Mouse (Mus musculus) Patski (cell line): Measurements from ENCODE around the gene Dqx1. TPM values are rescaled to one million over a fixed set of nuclear protein-coding genes. Genes with fewer than 3 reads are reported as not detected.

Experiments
- ATAC-seq: fragments of 100-300 bp; one replicate; pipeline ENCODE4 v1.8.0; 2021
- CTCF ChIA-PET: fragments of 350-600 bp; sonication (Branson Sonifier 250); formaldehyde crosslinking; loops from one replicate; lab custom pipeline; 2022; ENCODE audit warnings: inconsistent platforms; lab: Charles Lee
- POLR2A ChIA-PET: fragments of 350-600 bp; sonication (Branson Sonifier 250); formaldehyde crosslinking; loops from one replicate; lab custom pipeline; 2022; ENCODE audit warnings: antibody characterized with exemption, inconsistent platforms; lab: Charles Lee
- DNase-seq: peaks from one replicate; pipeline ENCODE4 v3.0.0-alpha.2; 2011; ENCODE audit warnings: low read depth, low spot score
- H3K27me3 ChIP-seq: fragments of 371-371 bp; one replicate; pipeline ENCODE4 v1.5.1; 2021
- CTCF ChIP-seq: fragments of 100-300 bp; IDR thresholded peaks from one replicate; pipeline ENCODE4 v1.5.1; 2021
- in situ Hi-C: fragments of 300-500 bp; cut with MboI; formaldehyde crosslinking; loops from 3 replicates; pipeline ENCODE4 v1.11.1; 2018; ENCODE audit warnings: low pct_unique_long_range_greater_than_20kb, mixed read lengths
- polyA plus RNA-seq: library from polyadenylated mRNA; unstranded; gene quantifications from one replicate; pipeline ENCODE4 v1.2.3, GENCODE M21; 2021

Dqx1 gene
- 0.51 TPM for polyA plus RNA-seq

- no peak for TF ChIP-seq CTCF
- ATAC-seq (no peak), DNase-seq (no peak)
- no peaks in the 10 kb centered on the region for H3K27me3 ChIP-seq
- CTCF ChIA-PET = interaction anchor here (1.0 to 1.1 kb wide), 2 partner anchors 25 to 38 kb away, joined by 3 read pairs; no protein-coding TSS in a partner anchor
- in situ Hi-C loops = no loop called here
- POLR2A ChIA-PET = no interaction called here
These were observed at the start of gene Dqx1 for GRCm38 (mm10) chr6:83057790-83058189. Gene Dqx1 (plus strand): TSS chr6:83057844.

DNA sequence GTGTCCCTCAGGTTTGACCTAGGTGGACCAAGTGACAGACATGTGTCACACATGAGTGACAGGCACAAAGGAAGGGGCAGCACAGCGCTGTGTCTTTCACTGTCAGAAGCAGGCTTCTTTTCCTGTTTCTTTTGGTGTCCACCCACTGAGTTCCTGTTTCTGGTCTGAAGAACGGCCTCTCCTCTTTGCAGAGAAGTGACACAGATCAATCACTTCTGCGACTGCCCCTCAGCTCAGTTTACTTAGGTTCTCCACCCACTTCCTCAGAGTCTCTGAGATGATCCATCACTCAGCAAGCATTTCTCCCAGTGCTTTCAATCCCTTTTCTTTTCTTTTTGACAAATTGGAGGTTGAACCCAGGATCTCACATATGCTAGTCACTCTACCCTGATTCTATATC, 49.0 kb upstream of the Dqx1 start:
- no peak for TF ChIP-seq CTCF
- in situ Hi-C loops = no loop called here
- ChIA-PET CTCF (interaction anchor here (2.0 kb wide), 1 partner anchor 12 kb away, joined by 4 read pairs; no protein-coding TSS in a partner anchor), POLR2A (no interaction called here)
- no peaks in the 10 kb centered on the region for H3K27me3 ChIP-seq
- DNase-seq (no peak), ATAC-seq (no peak)

DNA sequence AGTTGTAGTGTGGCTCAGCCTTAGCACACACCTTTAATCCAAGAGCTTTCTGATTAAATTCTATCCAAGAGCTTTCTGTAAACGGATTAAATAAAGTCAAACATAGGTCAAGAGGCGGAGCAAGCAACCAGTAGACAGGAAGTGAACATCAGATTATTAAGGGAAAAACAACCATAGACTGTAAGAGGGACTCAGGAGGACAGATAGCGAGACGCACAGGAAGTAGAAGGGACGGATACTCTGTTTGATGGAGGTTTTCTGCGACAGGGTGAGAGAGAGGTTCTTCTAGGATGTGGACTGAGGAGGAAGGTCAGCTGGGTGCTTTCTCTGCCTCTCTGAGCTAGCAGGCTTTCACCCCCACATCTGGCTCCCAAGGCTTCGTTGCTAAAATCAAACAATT, 47.6 kb upstream of the Dqx1 start:
- in situ Hi-C loops = no loop called here
- ChIA-PET CTCF (no interaction called here), POLR2A (no interaction called here)
- DNase-seq (no peak), ATAC-seq (no peak)
- H3K27me3 ChIP-seq = no peaks in the 10 kb centered on the region
- TF ChIP-seq CTCF = no peak

GRCm38 (mm10) chr6:83011255-83011654, 46.4 kb upstream of the Dqx1 start:
- no peaks in the 10 kb centered on the region for H3K27me3 ChIP-seq
- no peak for TF ChIP-seq CTCF
- ChIA-PET CTCF (no interaction called here), POLR2A (interaction anchor here (0.7 kb wide), 1 partner anchor 10 kb away, joined by 3 read pairs; no protein-coding TSS in a partner anchor)
- in situ Hi-C loops = no loop called here
- DNase-seq (no peak), ATAC-seq (no peak)

- POLR2A ChIA-PET = no interaction called here
- CTCF ChIA-PET = no interaction called here
- DNase-seq (no peak), ATAC-seq (no peak)
- in situ Hi-C loops = no loop called here
- no peaks in the 10 kb centered on the region for H3K27me3 ChIP-seq
- no peak for TF ChIP-seq CTCF
These were observed 45.9 kb upstream of the Dqx1 start for GRCm38 (mm10) chr6:83011756-83012155.

- DNase-seq (no peak), ATAC-seq (no peak)
- in situ Hi-C loops = no loop called here
- H3K27me3 ChIP-seq = no peaks in the 10 kb centered on the region
- POLR2A ChIA-PET = no interaction called here
- no peak for TF ChIP-seq CTCF
- CTCF ChIA-PET = interaction anchor here (2.9 kb wide), 1 partner anchor 16 kb away, joined by 16 read pairs; no protein-coding TSS in a partner anchor
These were observed 44.2 kb upstream of the Dqx1 start for GRCm38 (mm10) chr6:83013444-83013843.

GRCm38 (mm10) chr6:83014482-83015466, 42.9 kb upstream of the Dqx1 start:
- DNase-seq = no peak
- H3K27me3 ChIP-seq = no peaks in the 10 kb centered on the region
- no peak for ATAC-seq
- ChIA-PET POLR2A (no interaction called here), CTCF (interaction anchor here (0.5 to 2.9 kb wide), 4 partner anchors 13 to 947 kb away, joined by 3 to 16 read pairs (median 3); no protein-coding TSS in a partner anchor)
- in situ Hi-C loops = no loop called here
- no peak for TF ChIP-seq CTCF

DNA sequence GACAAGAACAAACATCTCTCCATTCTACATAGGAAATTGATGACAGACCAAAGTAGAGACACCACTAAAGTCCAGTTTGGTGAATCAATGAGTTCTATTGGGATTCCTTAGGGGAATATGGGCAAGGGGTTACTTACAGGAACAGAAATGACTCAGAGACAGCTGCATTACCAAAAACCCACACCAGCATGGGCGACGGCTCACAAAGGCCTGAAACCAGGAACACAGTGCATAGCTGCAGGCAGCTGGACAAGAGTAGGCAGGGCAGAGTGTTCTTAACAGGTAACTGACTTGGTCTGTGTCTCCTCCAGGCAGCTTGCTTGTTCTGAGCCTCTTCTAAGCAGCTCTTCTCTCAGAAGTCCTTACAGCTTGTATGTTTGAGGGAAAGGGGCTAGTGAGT, 41.9 kb upstream of the Dqx1 start:
- POLR2A ChIA-PET = no interaction called here
- ATAC-seq (no peak), DNase-seq (no peak)
- in situ Hi-C loops = no loop called here
- CTCF ChIA-PET = interaction anchor here (1.0 to 2.9 kb wide), 2 partner anchors 19 to 68 kb away, joined by 3 to 16 read pairs; no protein-coding TSS in a partner anchor
- no peaks in the 10 kb centered on the region for H3K27me3 ChIP-seq
- no peak for TF ChIP-seq CTCF

- no peak for TF ChIP-seq CTCF
- ChIA-PET CTCF (no interaction called here), POLR2A (no interaction called here)
- in situ Hi-C loops = no loop called here
- DNase-seq = no peak
- H3K27me3 ChIP-seq = no peaks in the 10 kb centered on the region
- ATAC-seq = no peak
These were observed 40.5 kb upstream of the Dqx1 start for GRCm38 (mm10) chr6:83017190-83017589.

GRCm38 (mm10) chr6:83019044-83019443, 38.6 kb upstream of the Dqx1 start:
- POLR2A ChIA-PET = no interaction called here
- ATAC-seq = no peak
- no peak for TF ChIP-seq CTCF
- in situ Hi-C loops = no loop called here
- H3K27me3 ChIP-seq = no peaks in the 10 kb centered on the region
- CTCF ChIA-PET = no interaction called here
- DNase-seq = no peak

- ATAC-seq (no peak), DNase-seq (no peak)
- ChIA-PET POLR2A (no interaction called here), CTCF (no interaction called here)
- no peaks in the 10 kb centered on the region for H3K27me3 ChIP-seq
- no peak for TF ChIP-seq CTCF
- in situ Hi-C loops = no loop called here
These were observed 37.5 kb upstream of the Dqx1 start for GRCm38 (mm10) chr6:83020121-83020520.
